In genomic region chr1:131528081-131528507, GRCm38 (mm10) we compare ENCODE assay signal across 7 mouse cellular contexts. TPM values are rescaled to one million over a fixed set of nuclear protein-coding genes. Genes with fewer than 3 reads are reported as not detected.
DNase-seq lines count a peak whose midpoint lies in the region; ATAC-seq and TF ChIP-seq lines count a peak whose summit lies in the region.

No protein-coding gene starts in this region.

- peak overlapping the region; percentile 78 for H3K27ac ChIP-seq in hindbrain, embryonic 12.5 days
- H3K27ac ChIP-seq in stomach, postnatal 0 days (replicated peaks), result peak overlapping the region; percentile 76

- under 1% methylated on average over 34 of the region's 34 CpGs for WGBS in hindbrain, embryonic 12.5 days
- WGBS in stomach, postnatal 0 days, result 0% methylated on average over 34 of the region's 34 CpGs

- peaks cover 39% of the 10 kb centered on the region for H3K4me1 ChIP-seq in hindbrain, embryonic 12.5 days
- peaks cover 4% of the 10 kb centered on the region; the same call in 1 of the 2 replicates for H3K4me1 ChIP-seq in stomach, postnatal 0 days (replicated peaks; ENCODE audit: control insufficient read depth, insufficient read depth)

- H3K36me3 ChIP-seq in hindbrain, embryonic 12.5 days, result no peaks in the 10 kb centered on the region
- H3K36me3 ChIP-seq in stomach, postnatal 0 days (ENCODE audit: control insufficient read depth, insufficient read depth, low read length), result no peaks in the 10 kb centered on the region

- peak overlapping the region; percentile 59 for H3K9ac ChIP-seq in hindbrain, embryonic 12.5 days
- H3K9ac ChIP-seq in stomach, postnatal 0 days (ENCODE audit: low read length), result peak overlapping the region; percentile 63

- no peak for TF ChIP-seq CTCF in stomach, postnatal 0 days (IDR thresholded peaks at IDR 0.05; ENCODE audit: low read depth)

- peak overlapping the region; percentile 72 for H3K4me3 ChIP-seq in hindbrain, embryonic 12.5 days
- H3K4me3 ChIP-seq in stomach, postnatal 0 days (ENCODE audit: low read depth, low read length), result peak overlapping the region; percentile 73

- ATAC-seq in hindbrain, embryonic 12.5 days (ENCODE audit: low FRiP score), result no peak
- ATAC-seq in megakaryocyte progenitor cell, adult 5-6 weeks (replicated peaks; ENCODE audit: poor library complexity), result peak; percentile 10
- no peak for ATAC-seq in stomach, postnatal 0 days (ENCODE audit: low FRiP score, low TSS enrichment)

- intact Hi-C loops in left cerebral cortex, postnatal 4 days (cut with DNase I), result loop anchor here (10.0 kb wide), 1 partner anchor 103 kb away; no protein-coding TSS in a partner anchor

- no peak for TF ChIP-seq EP300 in stomach, postnatal 0 days (optimal IDR thresholded peaks at IDR 0.05)

- no peaks in the 10 kb centered on the region for H3K9me3 ChIP-seq in hindbrain, embryonic 12.5 days (replicated peaks)
- H3K9me3 ChIP-seq in stomach, postnatal 0 days (ENCODE audit: control insufficient read depth, low read length), result no peaks in the 10 kb centered on the region

- no peaks in the 10 kb centered on the region for H3K27me3 ChIP-seq in hindbrain, embryonic 12.5 days
- H3K27me3 ChIP-seq in stomach, postnatal 0 days (ENCODE audit: control insufficient read depth, insufficient read depth, low read length), result no peaks in the 10 kb centered on the region

- H3K4me2 ChIP-seq in hindbrain, embryonic 12.5 days (replicated peaks), result peak overlapping the region; percentile 97
- peak overlapping the region; percentile 96 for H3K4me2 ChIP-seq in stomach, postnatal 0 days (replicated peaks; ENCODE audit: low read depth)

- peak; percentile 89 for DNase-seq in adrenal gland, adult 2 months
- peak; percentile 61 for DNase-seq in cerebellum, adult 8-10 months
- DNase-seq in frontal cortex, postnatal 14 days (ENCODE audit: low spot score in 2 of 2), result peak; percentile 33 to 43
- DNase-seq in left cerebral cortex, postnatal 4 days, result peak; percentile 77
- peak; percentile 71 for DNase-seq in stomach, postnatal 0 days (ENCODE audit: low spot score)

RNA-seq across cellular contexts. Expression of gene Fam72a, which starts 0.4 kb away (rescaled TPM):
- total RNA-seq in adrenal gland, adult 2 months (2021), result under 1 TPM; 0.79 to 0.92 TPM
- 0.07 and 0.16 TPM in 2 replicates for polyA plus RNA-seq in adrenal gland, adult 2 months (2012; rRNA removed)
- polyA plus RNA-seq in hindbrain, embryonic 12.5 days (2016; fragmentation: Nextera tagmentation; extraction: Ambion mirVana), result 2.8 and 3.2 TPM in 2 replicates
- 1 to 10 TPM; 1.2 TPM for total RNA-seq in left cerebral cortex, postnatal 4 days (2021)
- total RNA-seq in megakaryocyte progenitor cell, adult 5-6 weeks (2015), result 9.8 and 11.4 TPM in 2 replicates
- 3.4 and 5.2 TPM in 2 replicates for total RNA-seq in megakaryocyte progenitor cell, adult 5-6 weeks (2017)
- polyA plus RNA-seq in stomach, postnatal 0 days (2015; fragmentation: Nextera tagmentation; extraction: Ambion mirVana), result 1.3 and 1.5 TPM in 2 replicates

RNA-seq across cellular contexts. Expression of gene Srgap2, which starts 0.9 kb away (rescaled TPM):
- total RNA-seq in adrenal gland, adult 2 months (2021), result 10 to 100 TPM; 21.8 to 22.2 TPM
- 13.9 and 15.2 TPM in 2 replicates for polyA plus RNA-seq in adrenal gland, adult 2 months (2012; rRNA removed)
- polyA plus RNA-seq in hindbrain, embryonic 12.5 days (2016; fragmentation: Nextera tagmentation; extraction: Ambion mirVana), result 16.9 and 23.1 TPM in 2 replicates
- total RNA-seq in left cerebral cortex, postnatal 4 days (2021), result 100 to 1,000 TPM; 175 to 199 TPM
- 32.5 and 40.9 TPM in 2 replicates for total RNA-seq in megakaryocyte progenitor cell, adult 5-6 weeks (2015)
- total RNA-seq in megakaryocyte progenitor cell, adult 5-6 weeks (2017), result 12.0 and 14.8 TPM in 2 replicates
- 7.7 and 9.1 TPM in 2 replicates for polyA plus RNA-seq in stomach, postnatal 0 days (2015; fragmentation: Nextera tagmentation; extraction: Ambion mirVana)

Comparison
In these comparisons a context has a peak if more than half of its experiments do, and no peak if none do; other contexts are left out.
1. DNase-seq: peak in every context shown above with its lines; median percentile 89 in adrenal gland, adult 2 months; 77 in left cerebral cortex, postnatal 4 days; 71 in stomach, postnatal 0 days; 61 in cerebellum, adult 8-10 months; 38 in frontal cortex, postnatal 14 days.
2. RNA of gene Srgap2, which starts 0.9 kb away (total RNA-seq): 175 to 199 TPM in left cerebral cortex, postnatal 4 days; 12.0 to 40.9 TPM in megakaryocyte progenitor cell, adult 5-6 weeks and 21.8 to 22.2 TPM in adrenal gland, adult 2 months; every median in the first group is over 4 times any median in the second.